Mouse (Mus musculus) c-Kit-positive CD71-positive TER-119-positive erythroid progenitor cells, embryonic 14.5 days (primary cell): ENCODE data around the gene Kctd13.
A peak's percentile ranks its signal among the peaks of the same experiment; 100 is the strongest.

ENCODE experiments used
- DNase-seq: peaks from one replicate; pipeline ENCODE4 v3.0.0-alpha.2; 2013; ENCODE audit warnings: low spot score

The Kctd13 gene

GRCm38 (mm10) chr7:126946530-126946929, 17.9 kb downstream of the Kctd13 start:
- DNase-seq, result no peak

GRCm38 (mm10) chr7:126948626-126949025, 19.9 kb downstream of the Kctd13 start:
- DNase-seq, result no peak

GRCm38 (mm10) chr7:126949403-126949792, 20.7 kb downstream of the Kctd13 start, which contains the start of gene Asphd1:
Gene Asphd1 (minus strand): TSS chr7:126949582.
- DNase-seq, result no peak

GRCm38 (mm10) chr7:126949793-126950646, 21.3 kb downstream of the Kctd13 start, which contains the start of gene Sez6l2:
Gene Sez6l2 (plus strand): TSS chr7:126950563.
- peak; percentile 81 for DNase-seq

GRCm38 (mm10) chr7:126950647-126951615, 22.3 kb downstream of the Kctd13 start:
- no peak for DNase-seq

GRCm38 (mm10) chr7:126951741-126952140, 23.1 kb downstream of the Kctd13 start:
- DNase-seq, result no peak

GRCm38 (mm10) chr7:126952646-126953045, 24.0 kb downstream of the Kctd13 start:
- DNase-seq, result no peak

- no peak for DNase-seq
Measured at GRCm38 (mm10) chr7:126955125-126955524, 26.4 kb downstream of the Kctd13 start.

- no peak for DNase-seq
Measured at GRCm38 (mm10) chr7:126959780-126960179, 31.1 kb downstream of the Kctd13 start.

- DNase-seq, result no peak
Measured at GRCm38 (mm10) chr7:126961095-126961494, 32.4 kb downstream of the Kctd13 start.

GRCm38 (mm10) chr7:126961965-126962364, 33.3 kb downstream of the Kctd13 start:
- DNase-seq, result no peak

- DNase-seq, result no peak
Measured at GRCm38 (mm10) chr7:126963548-126964286, 35.0 kb downstream of the Kctd13 start.

- DNase-seq, result no peak
Measured at GRCm38 (mm10) chr7:126965568-126965967, 36.9 kb downstream of the Kctd13 start.

- no peak for DNase-seq
Measured at GRCm38 (mm10) chr7:126967361-126967760, 38.7 kb downstream of the Kctd13 start.

- no peak for DNase-seq
Measured at GRCm38 (mm10) chr7:126975493-126975892, 46.8 kb downstream of the Kctd13 start.

GRCm38 (mm10) chr7:126975893-126975949, 47.0 kb downstream of the Kctd13 start, which contains the start of gene Cdipt:
Gene Cdipt (plus strand): TSS chr7:126975914.
- DNase-seq, result no peak

- peak; percentile 96 for DNase-seq
Measured at GRCm38 (mm10) chr7:126975950-126976866, 47.5 kb downstream of the Kctd13 start, which contains the start of gene Cdiptos. Gene Cdiptos (minus strand): TSS chr7:126976098.

- peak; percentile 47 for DNase-seq
Measured at GRCm38 (mm10) chr7:126976878-126977459, 48.3 kb downstream of the Kctd13 start.

- no peak for DNase-seq
Measured at GRCm38 (mm10) chr7:126978841-126979240, 50.2 kb downstream of the Kctd13 start.

GRCm38 (mm10) chr7:126981601-126982000, 52.9 kb downstream of the Kctd13 start:
- DNase-seq, result no peak

GRCm38 (mm10) chr7:126982054-126982453, 53.4 kb downstream of the Kctd13 start:
- no peak for DNase-seq
